Mouse (Mus musculus) CH12.LX (cell line): Measurements from ENCODE around the gene Zdhhc12. TPM values are rescaled to one million over a fixed set of nuclear protein-coding genes. Genes with fewer than 3 reads are reported as not detected.

Experiments used
- DNase-seq: peaks from one replicate; pipeline ENCODE4 v3.0.0-alpha.2; 2013; ENCODE audit errors: extremely low read depth
- H3K27ac ChIP-seq: 2 replicates; pipeline ENCODE4 v1.5.1; 2012; ENCODE audit warnings: low read depth, mild to moderate bottlenecking, control low read depth, moderate library complexity; ENCODE audit not compliant: insufficient read depth
- H3K27me3 ChIP-seq: replicated peaks from 2 replicates; pipeline ENCODE3; 2012; ENCODE audit warnings: inconsistent platforms
- H3K36me3 ChIP-seq, 2 experiments: replicated peaks in 1 of 2; 2 replicates each; pipeline versions ENCODE3 to v1.6.1; 2012; ENCODE audit warnings: inconsistent platforms in 1 of 2, low read length in 1 of 2, mild to moderate bottlenecking in 1 of 2, mixed read lengths in 1 of 2, moderate library complexity in 1 of 2; ENCODE audit not compliant: control insufficient read depth in 1 of 2, insufficient read depth in 1 of 2
- H3K4me1 ChIP-seq, 2 experiments: 2 replicates each; pipeline ENCODE4 v1.6.1; 2012; ENCODE audit warnings: inconsistent platforms in 1 of 2, moderate library complexity in 1 of 2; ENCODE audit not compliant: insufficient read depth in 2 of 2, control insufficient read depth in 1 of 2
- H3K4me2 ChIP-seq: 2 replicates; pipeline ENCODE4 v1.6.1; 2012; ENCODE audit warnings: low read depth, mild to moderate bottlenecking, control low read depth; ENCODE audit not compliant: poor library complexity, insufficient read depth, severe bottlenecking
- H3K4me3 ChIP-seq, 3 experiments: fragments of 150-350 bp in 1 of 3; sonication (generic) in 1 of 3; replicated peaks in 1 of 3; 2 replicates each; pipeline versions ENCODE3 to v1.5.1; 2011 to 2012; ENCODE audit warnings: low read depth in 2 of 3, low read length in 2 of 3, mild to moderate bottlenecking in 2 of 3, moderate library complexity in 2 of 3, control low read depth in 1 of 3, improper control_type of control experiment in 1 of 3, inconsistent platforms in 1 of 3, mixed read lengths in 1 of 3; ENCODE audit not compliant: poor library complexity in 1 of 3
- H3K79me2 ChIP-seq: replicated peaks from 2 replicates; pipeline ENCODE4 v1.6.1; 2012; ENCODE audit warnings: mild to moderate bottlenecking, moderate library complexity; ENCODE audit not compliant: control insufficient read depth, poor library complexity, insufficient read depth, severe bottlenecking; ENCODE audit errors: extremely low read depth
- H3K9ac ChIP-seq: 2 replicates; pipeline ENCODE4 v1.6.1; 2012; ENCODE audit warnings: low read depth, mild to moderate bottlenecking, control low read depth, moderate library complexity; ENCODE audit not compliant: insufficient read depth
- H3K9me3 ChIP-seq: replicated peaks from 2 replicates; pipeline ENCODE3; 2012; ENCODE audit warnings: low read length, inconsistent platforms, mixed read lengths
- BHLHE40 ChIP-seq: IDR thresholded peaks from 2 replicates; pipeline ENCODE4 v1.6.1; 2011; ENCODE audit warnings: mild to moderate bottlenecking, low read depth, low read length, improper control_type of control experiment
- CHD1 ChIP-seq: IDR thresholded peaks from 2 replicates; pipeline ENCODE4 v1.6.1; 2012; ENCODE audit warnings: low read depth, low read length, improper control_type of control experiment, inconsistent platforms
- CTCF ChIP-seq, 2 experiments: IDR thresholded peaks in 1 of 2; conservative IDR thresholded peaks in 1 of 2; 2 replicates each; pipeline ENCODE4 v1.5.1; 2011 to 2012; ENCODE audit warnings: low read depth in 2 of 2, low read length in 2 of 2, improper control_type of control experiment in 1 of 2, inconsistent platforms in 1 of 2, mild to moderate bottlenecking in 1 of 2, moderate library complexity in 1 of 2
- ELF1 ChIP-seq: IDR thresholded peaks from 2 replicates; pipeline ENCODE4 v1.6.1; 2014; ENCODE audit warnings: low read depth, mild to moderate bottlenecking, inconsistent platforms, low read length, improper control_type of control experiment
- EP300 ChIP-seq: IDR thresholded peaks from 2 replicates; pipeline ENCODE4 v1.6.1; 2011; ENCODE audit warnings: low read length, improper control_type of control experiment
- ETS1 ChIP-seq: conservative IDR thresholded peaks from 2 replicates; pipeline ENCODE4 v1.6.1; 2012; ENCODE audit warnings: low read depth, mild to moderate bottlenecking, inconsistent platforms, low read length, improper control_type of control experiment, moderate library complexity
- IRF4 ChIP-seq: IDR thresholded peaks from 2 replicates; pipeline ENCODE4 v1.6.1; 2014; ENCODE audit warnings: low read depth, mild to moderate bottlenecking, inconsistent platforms, low read length, improper control_type of control experiment
- KAT2A ChIP-seq: IDR thresholded peaks from 2 replicates; pipeline ENCODE4 v1.6.1; 2012; ENCODE audit warnings: low read length, improper control_type of control experiment, inconsistent platforms; ENCODE audit not compliant: insufficient replicate concordance
- MEF2A ChIP-seq: IDR thresholded peaks from 2 replicates; pipeline ENCODE4 v1.6.1; 2014; ENCODE audit warnings: low read depth, mild to moderate bottlenecking, inconsistent platforms, low read length, improper control_type of control experiment, borderline replicate concordance
- MXI1 ChIP-seq: IDR thresholded peaks from 2 replicates; pipeline ENCODE4 v1.6.1; 2011; ENCODE audit warnings: mild to moderate bottlenecking, low read depth, low read length, improper control_type of control experiment
- NELFE ChIP-seq: IDR thresholded peaks from 2 replicates; pipeline ENCODE4 v1.6.1; 2011; ENCODE audit warnings: low read depth, low read length, improper control_type of control experiment
- SMC3 ChIP-seq: IDR thresholded peaks from 2 replicates; pipeline ENCODE4 v1.6.1; 2011; ENCODE audit warnings: low read depth, low read length, improper control_type of control experiment
- TCF12 ChIP-seq: IDR thresholded peaks from 2 replicates; pipeline ENCODE4 v1.6.1; 2014; ENCODE audit warnings: low read depth, mild to moderate bottlenecking, inconsistent platforms, low read length, improper control_type of control experiment
- UBTF ChIP-seq: IDR thresholded peaks from 2 replicates; pipeline ENCODE4 v1.6.1; 2012; ENCODE audit warnings: low read depth, mild to moderate bottlenecking, inconsistent platforms, low read length, improper control_type of control experiment, moderate library complexity
- USF1 ChIP-seq: IDR thresholded peaks from 2 replicates; pipeline ENCODE4 v1.6.1; 2014; ENCODE audit warnings: low read depth, mild to moderate bottlenecking, inconsistent platforms, low read length, improper control_type of control experiment
- dilution Hi-C: fragments of 300-500 bp; cut with MboI; formaldehyde crosslinking; loops from 2 replicates; pipeline ENCODE4 v1.14.3; 2020; ENCODE audit warnings: low sequenced_read_pairs; ENCODE audit not compliant: extremely low pct_unique_long_range_greater_than_20kb, extremely low pct_ligation_motif_present
- in situ Hi-C: fragments of 300-500 bp; cut with MboI; formaldehyde crosslinking; loops from 3 replicates; pipeline ENCODE4 v1.14.3; 2019; ENCODE audit warnings: low sequenced_read_pairs, low pct_ligation_motif_present, low pct_unique_long_range_greater_than_20kb, mixed read lengths
- polyA plus RNA-seq: library from polyadenylated mRNA; unstranded; fragments of >175 nt; gene quantifications from 2 replicates; pipeline ENCODE4 v1.2.1, GENCODE M21; 2012; ENCODE audit warnings: low read depth; ENCODE audit not compliant: insufficient read length
- total RNA-seq, 2 experiments: library from RNA; depleted of rRNA; stranded (reverse); fragments of 300-350 nt in 1 of 2; fragments of >200 nt in 1 of 2; gene quantifications; 2 replicates each; pipeline ENCODE4 v1.2.3; 2012 to 2014

The Zdhhc12 gene
- total and polyA plus RNA-seq, 3 experiments: 15.6 to 42.8 (median 36.5) TPM

GRCm38 (mm10) chr2:30119641-30120051 lies 26.2 kb upstream of the Zdhhc12 start:
- peak; percentile 59 for DNase-seq
- H3K9me3 ChIP-seq: no peaks in the 10 kb centered on the region
- H3K79me2 ChIP-seq: no peaks in the 10 kb centered on the region
- in situ Hi-C loops: loop anchor here (5.0 kb wide), 1 partner anchor 53 kb away; the partner anchor contains the start of gene Endog
- TF ChIP-seq SMC3 (peak; percentile 24; the same call in 1 of the 2 replicates), CTCF (conservative IDR thresholded peaks at IDR 0.05 in 1 of 2, IDR thresholded peaks at IDR 0.05 in 1 of 2; ENCODE audit: low read depth in 2 of 2, low read length in 2 of 2) (peak in 1 of 2 experiments; percentile 34; a peak in 2 of 4 replicates), MXI1 (no peak)
- H3K4me2 ChIP-seq: no peak overlapping the region
- dilution Hi-C loops: no loop called here
- no peak overlapping the region for H3K27ac ChIP-seq
- H3K9ac ChIP-seq: no peak overlapping the region
- no peaks in the 10 kb centered on the region for H3K27me3 ChIP-seq
- peaks cover 0 to 43% of the 10 kb centered on the region in 2 experiments for H3K36me3 ChIP-seq
- H3K4me3 ChIP-seq: no peak overlapping the region
- peaks cover 4 to 36% of the 10 kb centered on the region in 2 experiments for H3K4me1 ChIP-seq

- no peak for DNase-seq
- Histone ChIP-seq H3K4me2 (no peak overlapping the region), H3K79me2 (no peaks in the 10 kb centered on the region), H3K27ac (no peak overlapping the region), H3K36me3 (peaks cover 39 to 69% of the 10 kb centered on the region in 2 experiments), H3K9ac (no peak overlapping the region), H3K4me3 (no peak overlapping the region), H3K27me3 (no peaks in the 10 kb centered on the region), H3K4me1 (no peaks in the 10 kb centered on the region), H3K9me3 (no peaks in the 10 kb centered on the region)
- TF ChIP-seq EP300 (no peak), TCF12 (no peak), ETS1 (no peak), UBTF (no peak), BHLHE40 (no peak), MEF2A (no peak), USF1 (no peak), NELFE (no peak), IRF4 (no peak), CHD1 (no peak)
- dilution Hi-C loops (no loop called here), in situ Hi-C loops (no loop called here)
These were observed 19.1 kb upstream of the Zdhhc12 start for GRCm38 (mm10) chr2:30112564-30112963.

GRCm38 (mm10) chr2:30111500-30111899 lies 18.1 kb upstream of the Zdhhc12 start:
- H3K79me2 ChIP-seq: no peaks in the 10 kb centered on the region
- H3K9me3 ChIP-seq: no peaks in the 10 kb centered on the region
- H3K4me2 ChIP-seq: no peak overlapping the region
- dilution Hi-C loops: no loop called here
- no peak overlapping the region for H3K4me3 ChIP-seq
- no peaks in the 10 kb centered on the region for H3K27me3 ChIP-seq
- H3K4me1 ChIP-seq: no peaks in the 10 kb centered on the region
- DNase-seq: no peak
- TF ChIP-seq NELFE (no peak), ELF1 (no peak), KAT2A (no peak)
- TF ChIP-seq, all 38 proteins: peak for 0
- Histone ChIP-seq H3K27ac (no peak overlapping the region), H3K9ac (no peak overlapping the region), H3K36me3 (peaks cover 43 to 78% of the 10 kb centered on the region in 2 experiments)
- in situ Hi-C loops: no loop called here
